Mouse (Mus musculus) regulatory T cell (primary cell): ENCODE measurements around the gene Trmt1.

Experiments used
- in situ Hi-C: fragments of 300-600 bp; cut with MboI, MseI; formaldehyde crosslinking; loops from one replicate; pipeline ENCODE4 v1.15.1; 2025; ENCODE audit warnings: high pct_unique_total_duplicates

Trmt1 gene

DNA sequence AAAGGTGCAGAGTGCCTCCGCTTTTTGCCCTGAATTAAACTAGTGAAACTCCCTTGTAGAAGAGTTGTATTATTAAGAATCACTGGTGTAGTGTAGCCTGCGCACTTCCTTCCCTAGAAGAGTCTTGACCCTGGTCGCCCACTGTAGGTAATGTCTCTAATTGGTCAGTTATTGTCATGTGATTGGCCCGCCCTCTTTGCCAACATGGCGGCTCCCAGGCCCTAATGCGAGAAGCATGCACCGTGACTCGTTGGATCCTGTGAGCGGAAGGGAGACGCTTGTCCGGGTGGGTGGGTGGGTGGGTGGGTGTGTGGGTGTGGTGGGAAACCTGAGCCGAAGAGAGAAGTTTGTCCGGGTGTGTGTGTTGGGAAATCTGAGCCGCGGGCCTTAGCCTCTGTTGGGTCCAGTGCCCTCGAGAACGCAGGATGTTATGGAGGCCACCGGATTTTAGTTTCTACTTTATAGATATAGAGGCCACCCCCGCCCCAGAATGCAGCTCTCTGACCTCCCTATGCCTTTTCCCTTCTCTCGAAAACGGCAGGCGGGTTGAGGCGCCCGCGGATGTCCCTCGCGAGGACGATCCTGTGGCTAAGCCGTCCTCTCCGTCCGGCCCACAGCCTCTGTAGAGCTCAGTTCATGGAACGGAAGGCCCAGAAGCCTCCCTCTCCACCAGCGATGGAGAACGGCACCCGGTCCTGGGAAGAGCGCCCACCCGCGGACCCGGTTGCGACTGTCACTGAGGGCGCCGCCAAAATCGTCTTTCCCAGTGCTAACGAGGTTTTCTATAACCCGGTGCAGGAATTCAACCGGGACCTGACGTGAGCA lies 3.2 kb downstream of the Trmt1 start:
- in situ Hi-C loops: no loop called here

DNA sequence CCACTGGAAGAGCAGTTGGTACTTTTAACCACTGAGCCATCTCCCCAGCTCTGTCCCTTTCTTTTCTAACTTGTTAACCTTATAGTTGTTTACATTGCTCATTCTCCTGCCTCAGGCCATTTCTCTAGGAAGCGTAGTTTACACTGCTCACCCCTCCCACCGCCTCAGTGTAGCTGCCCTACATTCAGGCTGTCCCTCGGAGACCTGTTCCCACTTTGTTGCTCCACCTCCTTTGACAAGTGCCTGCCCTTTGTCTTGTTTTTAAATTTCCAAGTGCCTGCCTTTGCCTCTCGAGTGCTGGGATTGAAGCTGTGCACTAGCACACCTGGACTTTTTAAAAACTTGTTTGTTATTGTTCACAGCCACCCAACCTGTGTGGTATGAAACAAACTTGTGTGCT lies 7.2 kb downstream of the Trmt1 start:
- in situ Hi-C loops: loop anchor here (5.0 kb wide), 1 partner anchor 344 kb away; the partner anchor contains the start of gene Tnpo2

DNA sequence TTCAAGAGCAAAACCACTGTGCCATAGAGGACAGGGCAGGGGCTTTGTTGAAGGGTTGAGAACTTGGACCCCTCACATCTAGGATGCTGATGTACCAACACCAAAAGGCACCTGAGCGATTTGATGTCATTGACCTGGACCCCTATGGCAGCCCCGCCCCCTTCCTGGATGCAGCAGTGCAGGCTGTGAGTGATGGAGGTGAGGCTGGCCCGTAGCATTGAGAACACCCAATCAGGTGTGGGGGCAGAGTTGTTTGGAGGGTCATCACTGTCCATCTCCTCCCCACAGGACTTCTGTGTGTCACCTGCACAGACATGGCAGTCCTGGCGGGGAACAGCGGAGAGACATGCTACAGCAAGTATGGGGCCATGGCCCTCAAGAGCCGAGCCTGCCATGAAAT lies 9.0 kb downstream of the Trmt1 start:
- in situ Hi-C loops: loop anchor here (5.0 kb wide), 1 partner anchor 117 kb away; no protein-coding TSS in a partner anchor

DNA sequence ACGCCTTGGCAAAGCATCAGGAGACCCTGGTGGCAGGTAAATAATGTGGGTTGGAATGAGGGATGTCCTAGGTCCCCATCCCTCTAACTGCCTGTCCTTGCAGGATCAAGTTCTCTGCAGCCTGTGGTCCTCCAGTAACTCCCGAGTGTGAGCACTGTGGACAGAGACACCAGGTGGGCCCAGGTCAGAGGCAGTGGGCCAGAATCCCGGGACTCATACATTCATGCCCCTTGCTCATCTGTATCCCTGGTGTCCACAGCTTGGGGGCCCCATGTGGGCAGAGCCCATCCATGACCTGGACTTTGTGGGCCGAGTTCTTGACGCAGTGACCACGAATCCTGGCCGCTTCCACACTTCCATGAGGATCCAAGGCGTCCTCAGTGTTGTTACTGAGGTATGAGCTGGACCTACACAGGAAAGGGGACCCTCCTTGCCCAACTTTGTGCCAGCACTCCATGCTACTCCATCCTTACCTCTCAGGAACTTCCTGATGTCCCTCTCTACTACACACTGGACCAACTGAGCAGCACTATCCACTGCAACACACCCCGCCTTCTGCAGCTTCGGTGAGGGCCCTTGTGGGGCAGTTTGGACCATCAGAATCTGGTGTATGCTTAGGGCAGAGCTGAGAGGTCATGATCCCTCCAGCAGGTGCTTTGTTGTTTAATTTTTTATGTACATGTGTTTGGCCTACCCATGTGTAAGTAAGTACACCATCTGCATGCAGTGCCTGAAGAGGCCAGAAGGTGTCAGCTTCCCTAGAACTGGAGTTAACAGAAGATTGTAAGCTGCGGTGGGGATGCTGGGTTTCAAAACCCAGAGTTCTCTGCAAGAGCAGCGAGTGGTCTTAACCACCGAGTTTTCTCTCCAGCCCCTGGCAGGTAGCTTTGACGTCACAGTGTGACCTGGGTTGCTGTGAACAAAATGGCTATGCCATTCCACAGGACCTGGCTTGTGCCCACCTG lies 11.3 kb downstream of the Trmt1 start:
- in situ Hi-C loops: loop anchor here (5.0 kb wide), 1 partner anchor 115 kb away; no protein-coding TSS in a partner anchor

DNA sequence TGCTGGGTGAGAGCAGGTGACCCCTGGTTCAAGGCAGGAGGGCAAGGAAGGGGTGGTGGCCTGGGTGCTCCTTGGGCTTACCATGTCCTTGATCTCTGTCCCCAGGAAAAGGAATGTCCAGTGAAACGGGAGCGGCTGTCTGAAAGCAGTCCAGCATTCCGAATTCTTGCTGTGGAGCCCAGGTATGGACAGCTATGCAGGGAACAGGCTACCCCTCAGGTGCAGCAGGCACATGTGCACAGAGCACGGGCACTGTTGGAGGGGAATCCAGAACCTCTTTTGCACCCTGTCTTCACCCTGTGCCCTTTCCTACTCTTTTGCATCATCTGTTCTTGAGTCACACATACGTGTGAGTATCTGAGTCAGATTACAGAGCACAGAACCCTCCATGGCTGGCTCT lies 12.2 kb downstream of the Trmt1 start:
- in situ Hi-C loops: loop anchor here (5.0 kb wide), 1 partner anchor 114 kb away; no protein-coding TSS in a partner anchor

DNA sequence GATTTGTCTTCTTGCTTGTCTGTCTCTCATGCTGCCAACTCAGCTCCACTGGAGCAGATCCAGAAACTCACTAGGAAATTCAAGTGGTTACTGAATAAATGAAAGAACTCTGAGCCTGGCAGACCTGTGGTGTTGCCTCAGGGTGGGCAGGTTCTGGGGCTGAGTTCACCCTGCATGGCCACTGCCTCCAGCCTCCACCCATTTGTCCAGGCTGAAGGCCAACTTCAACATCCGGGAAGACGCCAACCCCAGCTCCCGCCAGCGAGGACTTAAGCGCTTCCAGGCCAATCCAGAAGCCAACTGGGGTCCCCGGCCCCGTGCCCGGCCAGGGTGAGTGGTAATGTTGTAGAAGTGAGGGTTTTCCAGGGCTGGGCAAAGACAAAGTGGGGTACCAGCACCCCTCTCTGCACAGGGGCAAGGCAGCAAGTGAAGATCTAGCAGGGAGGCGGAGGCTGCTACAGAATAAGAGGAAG lies 12.9 kb downstream of the Trmt1 start:
- in situ Hi-C loops: loop anchor here (5.0 kb wide), 1 partner anchor 113 kb away; no protein-coding TSS in a partner anchor

DNA sequence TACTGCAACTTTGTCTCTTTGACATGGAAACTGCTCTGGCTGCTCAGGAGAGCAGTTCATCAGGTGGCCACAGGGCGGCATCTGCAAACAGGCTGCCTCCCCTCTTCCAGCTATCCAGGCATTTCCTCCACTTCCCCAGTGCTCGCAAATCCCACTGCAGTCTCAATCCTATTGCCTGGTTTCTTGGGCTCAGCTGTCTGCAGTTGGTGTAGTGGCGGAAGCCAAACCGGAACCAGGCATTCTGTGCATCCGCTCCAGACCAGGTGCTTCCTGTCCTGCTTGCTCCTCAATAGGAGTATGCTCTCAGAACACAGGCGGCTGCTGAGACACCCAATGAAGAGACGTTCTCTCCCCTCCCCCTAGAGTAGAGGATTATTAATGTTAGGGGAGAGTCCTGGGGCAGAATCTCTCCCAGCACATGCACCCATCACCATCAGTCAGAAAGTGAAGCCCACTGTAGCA lies 13.8 kb downstream of the Trmt1 start:
- in situ Hi-C loops: loop anchor here (5.0 kb wide), 1 partner anchor 112 kb away; no protein-coding TSS in a partner anchor

DNA sequence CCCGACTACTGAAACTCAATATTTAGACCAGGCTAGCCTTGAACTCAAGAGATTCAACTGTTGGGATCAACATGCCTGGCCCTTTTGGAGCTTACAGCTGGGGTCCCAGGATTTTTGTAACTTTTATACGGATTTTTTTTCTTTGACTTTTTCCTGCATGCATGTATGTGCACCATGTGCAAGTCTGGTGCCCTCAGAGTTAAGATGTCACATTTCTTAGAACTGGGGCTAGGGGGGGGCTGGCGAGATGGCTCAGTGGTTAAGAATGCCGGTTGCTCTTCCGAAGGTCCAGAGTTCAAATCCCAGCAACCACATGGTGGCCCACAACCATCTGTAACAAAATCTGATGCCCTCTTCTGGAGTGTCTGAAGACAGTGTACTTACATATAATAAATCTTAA lies 14.4 kb downstream of the Trmt1 start:
- in situ Hi-C loops: no loop called here

DNA sequence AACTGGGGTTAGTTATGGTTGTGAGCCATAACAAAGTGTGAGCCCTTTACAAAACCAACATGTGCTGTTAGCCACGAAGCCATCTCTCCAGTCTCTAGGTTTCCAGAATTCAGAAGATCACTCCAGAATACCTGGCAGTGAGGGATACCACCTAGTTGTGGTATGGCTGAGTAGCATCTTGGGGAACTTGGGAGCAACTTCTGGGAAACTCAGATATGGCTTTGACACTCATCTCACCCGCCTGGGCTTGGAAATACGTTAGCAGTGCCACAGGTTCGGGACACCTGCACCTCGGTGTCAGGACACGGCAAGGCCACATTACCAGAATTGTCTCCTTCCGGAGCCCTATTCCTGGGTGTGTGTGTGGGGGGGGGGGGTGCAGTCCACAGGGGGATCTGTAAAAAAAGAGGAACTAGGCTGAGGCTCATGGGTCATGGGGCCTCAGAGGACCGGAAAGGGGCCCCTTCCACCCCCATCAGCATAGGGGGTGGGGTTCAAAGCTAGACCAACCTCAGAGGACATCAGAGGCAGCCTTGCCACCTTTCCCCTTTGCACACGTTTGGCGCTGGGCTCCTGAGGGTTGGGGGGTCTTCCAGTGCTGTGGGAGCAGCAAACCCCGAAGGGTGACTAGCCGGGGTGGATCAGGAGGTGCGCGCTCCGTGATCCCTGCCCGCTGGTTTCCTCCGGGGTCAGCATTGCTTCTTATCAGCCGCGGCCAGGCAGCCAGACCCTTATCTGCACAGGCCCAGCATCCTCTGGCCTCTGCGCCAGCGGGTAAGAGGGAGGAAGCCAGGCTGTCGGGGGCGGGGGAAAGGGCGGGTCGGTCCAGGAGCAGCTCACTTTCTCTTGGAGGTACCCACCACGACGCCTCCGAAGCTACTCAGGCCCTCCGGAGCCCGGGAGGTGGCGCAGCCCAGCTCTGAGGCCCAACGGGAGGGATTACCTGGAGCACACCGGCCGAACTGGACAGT lies 15.1 kb downstream of the Trmt1 start, which contains the start of gene Lyl1:
Gene Lyl1 (plus strand): TSS at position 517 of the 971 bp plus-strand sequence.
- in situ Hi-C loops: no loop called here

DNA sequence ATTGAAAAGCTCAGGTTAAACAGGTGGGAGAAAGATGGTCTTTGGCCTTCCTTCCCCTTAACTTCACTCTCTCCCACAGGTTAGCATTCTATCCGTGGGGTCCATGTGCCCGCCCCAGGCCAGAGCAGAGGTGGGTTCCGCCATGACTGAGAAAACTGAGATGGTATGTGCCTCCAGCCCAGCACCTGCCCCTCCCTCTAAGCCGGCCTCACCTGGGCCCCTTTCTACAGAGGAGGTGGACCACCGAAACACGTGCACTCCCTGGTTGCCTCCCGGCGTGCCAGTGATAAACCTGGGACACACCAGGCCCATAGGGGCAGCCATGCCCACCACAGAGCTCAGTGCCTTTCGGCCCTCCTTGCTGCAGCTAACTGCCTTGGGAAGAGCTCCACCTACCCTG lies 16.5 kb downstream of the Trmt1 start:
- in situ Hi-C loops: no loop called here

DNA sequence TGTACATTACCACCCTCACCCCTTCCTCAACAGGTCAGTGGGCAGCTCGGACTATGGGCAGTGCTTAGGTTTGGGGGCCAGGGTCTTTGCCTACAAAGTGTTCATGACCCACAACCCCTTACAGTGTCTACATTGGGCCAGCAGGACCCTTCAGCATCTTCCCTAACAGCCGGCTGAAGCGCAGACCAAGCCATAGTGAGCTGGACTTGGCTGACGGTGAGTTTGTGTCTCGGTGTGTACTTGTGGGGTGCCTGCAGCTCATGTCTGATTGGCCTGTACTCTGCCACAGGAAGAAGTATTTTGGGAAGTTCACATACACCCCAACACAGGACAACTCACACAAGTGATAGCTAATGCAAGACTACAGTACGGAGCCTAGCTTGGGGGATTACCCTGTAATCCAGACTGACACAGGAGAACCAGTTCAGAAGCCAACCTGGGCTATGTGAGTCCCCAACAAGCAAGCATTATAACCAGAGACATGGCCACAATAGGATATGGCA lies 16.9 kb downstream of the Trmt1 start:
- in situ Hi-C loops: no loop called here

DNA sequence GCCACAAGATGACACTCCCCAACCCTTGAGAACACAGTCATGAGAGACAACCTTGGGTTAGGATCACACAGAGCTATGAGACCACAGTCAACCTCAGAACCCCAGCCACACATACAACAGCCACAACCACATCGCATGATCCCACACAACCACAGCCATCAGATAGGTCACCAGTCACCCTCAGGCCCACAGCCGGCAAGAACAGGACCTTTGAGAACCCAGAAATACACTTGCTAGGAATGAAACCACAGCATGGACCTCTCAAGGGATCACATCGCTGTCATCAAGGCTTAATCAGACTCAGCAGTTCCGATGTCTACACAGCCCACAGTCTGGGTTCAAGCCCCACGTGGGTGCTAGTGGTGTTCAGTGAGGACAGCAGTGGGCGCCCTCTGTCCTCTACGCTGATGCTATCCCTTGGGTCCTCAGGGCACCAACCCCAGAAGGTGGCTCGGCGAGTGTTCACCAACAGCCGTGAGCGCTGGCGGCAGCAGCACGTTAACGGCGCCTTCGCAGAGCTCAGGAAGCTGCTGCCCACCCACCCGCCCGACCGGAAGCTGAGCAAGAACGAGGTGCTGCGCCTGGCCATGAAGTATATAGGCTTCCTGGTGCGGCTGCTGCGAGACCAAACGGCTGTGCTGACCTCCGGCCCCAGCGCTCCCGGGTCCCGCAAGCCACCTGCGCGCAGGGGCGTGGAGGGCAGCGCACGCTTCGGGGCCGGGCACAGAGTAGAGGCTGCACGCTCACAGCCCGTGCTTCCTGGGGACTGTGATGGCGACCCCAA lies 17.6 kb downstream of the Trmt1 start:
- in situ Hi-C loops: no loop called here

DNA sequence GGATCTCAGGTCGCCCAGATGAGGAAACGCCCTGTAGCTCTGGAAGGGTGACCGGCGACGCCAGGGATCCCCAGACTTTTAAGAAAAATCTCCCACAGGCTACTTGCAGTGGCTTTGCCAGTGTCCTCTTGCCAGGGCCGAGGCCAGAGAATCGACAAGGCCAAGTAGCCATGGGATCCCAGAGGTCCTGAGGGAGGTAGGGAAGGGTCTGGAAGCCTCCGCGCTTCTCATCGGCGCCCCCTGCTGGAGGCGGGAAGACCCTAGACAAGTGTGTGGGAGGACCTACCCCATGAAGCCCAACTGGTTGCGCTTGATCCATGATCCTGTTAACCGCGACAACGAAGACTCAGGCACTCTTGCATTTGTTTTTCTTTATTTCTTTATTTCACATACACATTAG lies 18.2 kb downstream of the Trmt1 start:
- in situ Hi-C loops: no loop called here

DNA sequence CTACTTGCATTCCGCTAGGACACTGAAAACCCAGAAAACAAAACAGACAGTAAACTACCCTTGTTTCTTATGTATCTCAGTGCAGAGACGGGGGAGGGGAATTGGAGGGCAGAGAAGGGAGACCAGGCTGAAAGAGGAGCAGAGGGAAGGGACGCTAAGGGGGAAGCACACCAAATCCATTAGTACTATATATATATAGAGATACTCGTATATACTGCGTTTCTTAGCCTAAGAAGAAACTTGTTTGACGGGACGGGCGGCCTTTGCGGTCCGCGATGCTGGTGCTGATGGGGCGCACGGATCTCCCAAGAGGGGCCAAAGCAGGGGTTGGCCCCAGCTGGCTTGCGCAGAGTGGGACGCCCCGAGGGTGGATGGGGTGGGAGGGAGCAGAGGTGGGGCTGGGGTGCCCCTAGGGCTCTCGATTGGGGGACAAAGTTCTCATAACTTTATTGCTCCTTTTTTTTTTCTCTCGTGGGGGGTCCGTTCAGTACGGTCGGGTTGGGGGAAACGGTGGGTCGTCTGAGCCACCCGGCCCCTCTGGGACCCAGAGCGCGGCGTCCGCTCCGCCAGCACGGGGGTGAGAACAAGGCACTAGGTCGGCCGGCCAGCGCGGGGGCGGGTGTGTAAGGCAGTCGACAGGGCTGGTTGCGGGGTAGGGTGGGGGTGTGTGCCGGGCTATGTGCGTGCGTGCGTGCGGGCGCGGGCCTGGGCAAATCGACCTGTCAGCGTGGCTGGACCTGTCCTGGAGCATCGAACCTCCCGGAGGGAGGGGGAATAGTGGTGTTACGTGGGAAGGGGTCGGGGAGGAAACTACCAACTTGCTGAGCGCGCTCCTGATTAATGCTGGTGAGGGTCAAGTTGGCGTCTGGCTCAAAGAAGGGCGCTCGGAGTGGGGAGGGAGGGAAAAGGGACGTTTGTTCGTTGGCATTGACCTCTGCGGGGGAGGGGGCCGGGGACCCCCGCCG lies 19.0 kb downstream of the Trmt1 start:
- in situ Hi-C loops: no loop called here

DNA sequence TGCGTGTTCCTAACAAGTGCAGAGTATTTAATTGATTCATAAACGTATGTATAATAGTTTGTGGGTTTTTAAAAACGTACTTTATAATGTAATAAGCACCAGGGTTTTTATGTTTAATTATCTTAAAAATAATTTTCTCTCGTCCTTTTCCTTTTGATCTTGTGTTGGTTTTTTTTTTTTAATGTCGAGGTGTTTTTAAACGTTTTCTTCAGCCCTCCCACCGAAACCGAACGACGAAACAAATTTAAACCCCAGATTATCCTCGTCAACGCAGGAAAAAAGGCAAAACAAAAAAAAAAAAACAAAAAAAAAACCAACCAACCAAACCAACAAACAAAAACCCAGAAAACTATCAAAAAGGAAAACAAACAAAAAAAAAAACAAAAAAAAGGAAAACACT lies 19.9 kb downstream of the Trmt1 start:
- in situ Hi-C loops: no loop called here

DNA sequence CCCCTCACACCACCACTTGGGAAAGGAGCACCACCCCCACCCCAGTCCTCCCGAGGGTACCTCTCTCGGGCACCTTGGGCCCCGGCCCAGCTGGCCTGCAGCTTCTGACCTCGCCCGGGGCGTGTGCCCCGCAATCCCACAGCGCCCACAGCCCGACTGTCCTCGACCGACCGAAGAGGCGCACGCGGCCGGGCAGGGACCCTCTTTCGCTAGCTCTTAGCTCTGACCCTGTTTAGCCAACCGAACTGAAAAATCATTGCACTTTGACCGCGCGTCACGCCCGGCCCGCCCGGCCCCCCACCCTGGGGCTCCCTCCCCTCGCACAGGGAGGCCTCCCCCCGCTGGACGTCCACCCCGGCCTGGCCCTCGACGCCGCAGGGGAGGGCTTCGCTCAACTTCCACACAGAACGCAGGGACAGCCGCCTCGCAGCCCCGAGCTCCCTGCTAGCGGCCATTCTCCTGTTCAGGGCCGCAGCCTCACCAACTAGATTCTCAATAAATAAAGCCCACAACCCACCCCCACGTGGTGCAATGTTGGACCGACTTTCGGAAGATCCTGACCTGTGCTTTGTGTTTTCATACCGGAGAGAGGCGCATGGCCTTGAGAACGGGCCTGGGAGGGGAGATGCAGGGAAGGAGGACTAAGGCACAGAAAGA lies 20.6 kb downstream of the Trmt1 start:
- in situ Hi-C loops: no loop called here

DNA sequence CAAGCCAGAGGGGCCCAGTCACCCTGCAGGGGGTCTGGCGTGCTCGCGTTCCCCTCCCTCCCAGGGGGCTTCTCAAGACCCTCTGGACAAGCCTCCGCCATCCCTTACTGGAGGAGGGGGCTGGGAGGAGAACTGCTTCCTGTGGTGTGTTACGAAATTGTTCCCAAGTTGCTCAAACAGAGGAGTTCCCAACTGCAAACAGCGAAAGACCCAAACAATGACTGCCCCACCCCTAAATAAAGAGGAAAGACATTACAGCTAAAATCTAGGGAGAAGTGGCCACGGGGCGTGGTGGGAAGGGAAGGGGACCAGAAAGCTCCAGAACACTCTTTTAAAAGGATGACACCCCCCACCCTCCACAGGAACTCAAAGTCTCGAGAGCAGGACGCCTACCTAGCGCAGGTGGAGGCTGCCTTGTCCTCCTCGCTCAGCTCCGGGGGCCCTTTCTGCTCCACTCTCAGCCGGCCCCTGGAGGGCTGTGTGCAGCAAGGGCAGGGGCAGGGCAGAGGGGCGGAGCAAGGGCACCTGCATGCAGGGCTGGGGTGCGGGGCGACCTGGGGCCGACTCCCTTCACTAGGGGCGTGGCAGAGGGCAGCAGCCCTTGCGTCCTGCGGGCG lies 21.3 kb downstream of the Trmt1 start:
- in situ Hi-C loops: no loop called here
